Mouse (Mus musculus) gastrocnemius, adult 18-20 months (tissue): ENCODE data around the gene Slc22a30. TPM values are rescaled to one million over a fixed set of nuclear protein-coding genes. Genes with fewer than 3 reads are reported as not detected.
"Not testable (repeated sequence)": the region's sequence is repeated elsewhere in the genome, so short reads cannot be mapped to it uniquely, and the experiment has no call there.

Source experiments
- DNase-seq: peaks from one replicate; pipeline ENCODE4 v3.0.0; 2021; ENCODE audit warnings: low spot score
- long read RNA-seq, 2 experiments: library from polyadenylated mRNA; stranded (forward); transcript quantifications; one replicate each; pipeline ENCODE4 v2.0.0; 2021
- total RNA-seq, 2 experiments: library from RNA; stranded (reverse); gene quantifications; 2 replicates each; pipeline ENCODE4 v1.2.3; 2021

Gene Slc22a30
- total RNA-seq: not detected
- long read RNA-seq, experiment 1: 0 reads
- long read RNA-seq, experiment 2: 0 reads

- not testable (repeated sequence) for DNase-seq
Measured at GRCm38 (mm10) chr19:8405011-8405410, at the start of gene Slc22a30. Gene Slc22a30 (minus strand): TSS chr19:8405111.

- DNase-seq: no peak
Measured at GRCm38 (mm10) chr19:8448321-8448720, 43.4 kb upstream of the Slc22a30 start.

- DNase-seq: no peak
Measured at GRCm38 (mm10) chr19:8447516-8447915, 42.6 kb upstream of the Slc22a30 start.

GRCm38 (mm10) chr19:8431051-8431662 lies 26.2 kb upstream of the Slc22a30 start:
- no peak for DNase-seq

GRCm38 (mm10) chr19:8407290-8408021 lies 2.5 kb upstream of the Slc22a30 start:
- DNase-seq: not testable (repeated sequence)

Other genes with a start within 250 kb of the Slc22a30 start
- gene Slc22a29, start 186.2 kb downstream of the Slc22a30 start, total RNA-seq: not detected
- not detected for gene Slc22a8, start 186.1 kb upstream of the Slc22a30 start, total RNA-seq
- not detected for gene Slc22a6, start 212.9 kb upstream of the Slc22a30 start, total RNA-seq